Mouse (Mus musculus) frontal cortex, postnatal 36 days (tissue): ENCODE data around the gene 1700024B05Rik.
"Not testable (repeated sequence)": the region's sequence is repeated elsewhere in the genome, so short reads cannot be mapped to it uniquely, and the experiment has no call there.

ENCODE experiments used
- DNase-seq, 2 experiments: peaks; one replicate each; pipeline ENCODE4 v3.0.0; 2022; ENCODE audit warnings: low spot score in 2 of 2

The 1700024B05Rik gene

DNA sequence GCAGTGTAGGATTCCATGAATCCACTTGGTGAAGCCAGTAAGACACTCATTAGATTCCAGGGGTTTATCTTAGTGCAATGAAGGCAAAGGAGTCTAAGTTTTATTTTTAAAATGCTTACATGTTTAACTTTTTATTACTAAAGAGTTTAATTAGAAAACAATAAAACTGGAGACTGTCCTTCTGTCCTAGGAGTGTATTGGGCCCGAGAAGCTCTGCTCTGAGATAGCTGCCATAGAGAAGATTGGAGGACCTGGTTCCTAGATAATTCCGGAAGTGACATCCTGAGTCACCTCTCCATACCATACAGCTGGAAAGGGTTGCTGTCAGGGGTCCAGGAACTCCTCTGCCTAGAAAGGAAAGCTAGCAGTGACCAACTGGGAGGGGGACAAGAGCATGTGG lies at the start of gene 1700024B05Rik:
TSS of gene 1700024B05Rik (plus strand) at position 301 of the 400 bp plus-strand sequence.
- DNase-seq = not testable (repeated sequence)

DNA sequence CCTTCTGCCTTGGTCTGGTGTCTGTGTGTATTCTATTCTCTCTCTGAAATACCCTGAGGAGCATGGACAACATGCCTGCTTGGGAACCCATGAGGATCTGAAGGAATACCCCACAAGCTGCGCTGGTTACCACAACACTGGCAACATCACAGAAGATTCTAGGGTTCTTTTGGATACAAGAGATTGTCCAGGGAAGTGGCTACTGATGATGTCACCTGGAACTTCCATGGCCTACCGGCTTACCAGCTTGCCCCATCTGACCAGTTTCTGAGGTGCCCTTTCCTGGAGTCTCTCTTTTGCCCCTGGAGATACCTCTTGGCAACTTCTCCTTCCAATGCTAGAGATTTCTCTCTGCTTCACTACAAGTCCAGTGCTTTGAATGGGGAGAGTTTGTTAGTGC lies 36.6 kb upstream of the 1700024B05Rik start, which contains the start of gene Gm7980:
TSS of gene Gm7980 (minus strand) at position 101 of the 400 bp plus-strand sequence.
- DNase-seq = not testable (repeated sequence)

DNA sequence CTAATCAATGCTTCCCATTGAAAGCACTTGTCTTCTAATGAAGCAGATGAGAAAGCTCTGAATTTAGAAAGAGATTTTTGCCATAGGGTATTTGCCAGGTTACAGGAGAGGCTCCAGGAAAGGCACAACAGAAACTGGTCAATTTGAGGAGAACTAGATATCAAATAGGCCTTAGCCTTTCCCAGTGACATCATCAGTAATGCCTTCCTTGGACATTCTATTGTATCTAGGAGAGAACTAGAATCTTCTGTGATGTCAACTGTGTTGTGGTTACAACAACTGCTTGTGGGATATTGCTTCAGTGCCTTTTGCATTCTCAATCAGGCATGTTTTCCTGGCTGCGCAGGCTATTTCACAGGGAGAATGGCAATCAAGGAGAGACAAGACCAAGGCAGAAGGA lies 19.1 kb upstream of the 1700024B05Rik start, which contains the start of gene 1700049E17Rik1:
TSS of gene 1700049E17Rik1 (plus strand) at position 301 of the 400 bp plus-strand sequence.
- not testable (repeated sequence) for DNase-seq

DNA sequence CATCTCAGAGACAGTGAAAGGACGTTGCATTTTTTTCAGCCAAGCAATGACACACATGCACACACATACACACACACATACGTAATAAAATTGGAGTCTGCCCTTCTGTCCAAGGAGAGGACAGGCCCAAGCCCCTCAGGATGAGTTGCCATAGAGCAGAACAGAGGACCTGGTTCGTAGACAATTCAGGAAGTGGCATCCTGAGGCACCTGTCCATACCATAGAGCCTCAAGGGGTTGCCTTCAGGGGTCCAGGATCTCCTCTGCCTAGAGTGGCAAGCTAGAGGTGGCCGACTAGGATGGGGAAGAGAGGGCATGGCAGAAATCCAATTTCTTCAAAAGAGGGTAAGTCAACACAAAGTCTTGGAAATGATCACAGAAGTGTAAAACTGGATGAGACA lies 20.3 kb downstream of the 1700024B05Rik start:
- DNase-seq = not testable (repeated sequence)

DNA sequence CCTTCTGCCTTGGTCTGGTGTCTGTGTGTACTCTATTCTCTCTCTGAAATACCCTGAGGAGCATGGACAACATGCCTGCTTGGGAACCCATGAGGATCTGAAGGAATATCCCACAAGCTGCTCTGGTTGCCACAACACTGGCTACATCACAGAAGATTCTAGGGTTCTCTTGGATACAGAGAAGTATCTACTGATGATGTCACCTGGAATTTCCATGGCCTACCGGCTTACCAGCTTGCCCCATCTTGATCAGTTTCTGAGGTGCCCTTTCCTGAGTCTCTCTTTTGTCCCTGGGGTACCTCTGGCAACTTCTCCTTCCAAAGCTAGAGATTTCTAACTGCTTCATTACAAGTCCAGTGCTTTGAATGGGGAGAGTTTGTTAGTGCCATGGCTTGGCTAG lies 24.0 kb downstream of the 1700024B05Rik start, which contains the start of gene Gm6401:
TSS of gene Gm6401 (minus strand) at position 101 of the 400 bp plus-strand sequence.
- not testable (repeated sequence) for DNase-seq

DNA sequence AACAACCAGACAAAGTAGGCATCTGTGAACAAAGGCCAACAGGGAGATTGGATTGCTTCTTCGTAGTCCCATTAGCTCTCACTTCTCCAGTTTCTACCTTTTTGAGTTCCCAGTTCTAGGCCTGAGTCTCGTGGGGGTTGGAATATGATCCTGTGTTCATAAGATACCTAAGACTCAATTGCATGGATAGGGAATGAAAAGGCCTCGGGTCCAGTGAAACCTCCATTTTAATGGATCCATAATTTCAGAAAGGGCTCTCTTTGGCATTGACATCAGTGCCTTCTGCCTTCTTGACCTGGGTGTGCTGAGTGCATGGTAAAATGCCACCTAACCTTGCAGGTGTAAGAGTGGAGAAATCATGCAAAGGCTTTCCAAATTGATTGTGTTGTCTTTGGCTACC lies 24.8 kb downstream of the 1700024B05Rik start:
- not testable (repeated sequence) for DNase-seq

DNA sequence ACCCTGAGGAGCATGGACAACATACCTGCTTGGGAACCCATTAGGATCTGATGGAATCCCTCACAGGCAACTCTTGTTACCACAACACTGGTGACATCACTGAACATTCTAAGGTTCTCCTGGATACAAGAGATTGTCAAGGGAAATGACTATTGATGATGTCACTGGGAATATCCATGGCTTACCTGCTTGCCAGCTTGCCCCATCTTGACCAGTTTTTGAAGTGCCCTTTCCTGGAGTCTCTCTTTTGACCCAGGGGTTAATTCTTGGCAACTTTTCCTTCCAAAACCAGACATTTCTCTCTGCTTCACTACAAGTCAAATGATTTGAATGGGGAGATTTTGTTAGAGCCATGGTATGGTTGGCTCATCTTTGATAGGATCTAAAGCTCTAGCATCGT lies 39.4 kb downstream of the 1700024B05Rik start, which contains the start of gene Gm3543:
TSS of gene Gm3543 (minus strand) at position 101 of the 400 bp plus-strand sequence.
- DNase-seq = not testable (repeated sequence)
